Mouse (Mus musculus): ENCODE data around the gene Cela1. TPM values are rescaled to one million over a fixed set of nuclear protein-coding genes. Genes with fewer than 3 reads are reported as not detected.

Cela1 gene
- total RNA-seq, 2 experiments from 2014 or later, result not detected

GRCm38 (mm10) chr15:100720066-100720465 lies 32.3 kb upstream of the Cela1 start:
- intact Hi-C loops (cut with DNase I), result no loop called here
- no peak for TF ChIP-seq CTCF (IDR thresholded peaks at IDR 0.05)
- Histone ChIP-seq H3K27ac (no peak overlapping the region), H3K4me3 (no peak overlapping the region)
- no peak for DNase-seq

- no peak for TF ChIP-seq CTCF (IDR thresholded peaks at IDR 0.05)
- intact Hi-C loops (cut with DNase I), result no loop called here
Observed at GRCm38 (mm10) chr15:100719217-100719616, 31.5 kb upstream of the Cela1 start.

DNA sequence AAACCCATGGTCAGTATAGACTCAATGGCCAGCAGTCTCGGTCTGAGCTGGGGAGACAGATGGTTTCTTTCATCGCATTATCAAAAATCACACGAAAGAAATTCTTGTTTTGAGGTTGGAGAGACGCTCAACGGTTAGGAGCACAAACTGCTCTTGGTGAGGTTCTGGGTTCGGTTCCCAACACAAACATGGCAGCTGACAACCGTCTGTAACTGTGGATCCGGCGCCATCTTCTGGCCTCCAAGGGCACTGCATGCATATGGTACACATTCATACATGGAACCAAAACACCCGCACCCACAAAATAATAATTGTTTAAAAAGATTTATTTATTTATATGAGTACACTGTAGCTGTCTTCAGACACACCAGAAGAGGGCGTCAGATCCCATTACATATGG lies 30.9 kb upstream of the Cela1 start:
- no peak for DNase-seq
- Histone ChIP-seq H3K4me3 (no peak overlapping the region), H3K27ac (no peak overlapping the region)
- TF ChIP-seq CTCF (IDR thresholded peaks at IDR 0.05), result peak; percentile 37
- intact Hi-C loops (cut with DNase I), result no loop called here

More at GRCm38 (mm10) chr15:100719217-100719616, 31.5 kb upstream of the Cela1 start:
- no peak for DNase-seq
- Histone ChIP-seq H3K27ac (no peak overlapping the region), H3K4me3 (no peak overlapping the region)

GRCm38 (mm10) chr15:100717933-100718332 lies 30.2 kb upstream of the Cela1 start:
- intact Hi-C loops (cut with DNase I), result no loop called here
- Histone ChIP-seq H3K27ac (no peak overlapping the region), H3K4me3 (no peak overlapping the region)
- TF ChIP-seq CTCF (IDR thresholded peaks at IDR 0.05), result no peak
- no peak for DNase-seq

- Histone ChIP-seq H3K4me3 (no peak overlapping the region), H3K27ac (no peak overlapping the region)
- no peak for TF ChIP-seq CTCF (IDR thresholded peaks at IDR 0.05)
- no peak for DNase-seq
- intact Hi-C loops (cut with DNase I), result no loop called here
Observed at GRCm38 (mm10) chr15:100715399-100715993, 27.8 kb upstream of the Cela1 start.

DNA sequence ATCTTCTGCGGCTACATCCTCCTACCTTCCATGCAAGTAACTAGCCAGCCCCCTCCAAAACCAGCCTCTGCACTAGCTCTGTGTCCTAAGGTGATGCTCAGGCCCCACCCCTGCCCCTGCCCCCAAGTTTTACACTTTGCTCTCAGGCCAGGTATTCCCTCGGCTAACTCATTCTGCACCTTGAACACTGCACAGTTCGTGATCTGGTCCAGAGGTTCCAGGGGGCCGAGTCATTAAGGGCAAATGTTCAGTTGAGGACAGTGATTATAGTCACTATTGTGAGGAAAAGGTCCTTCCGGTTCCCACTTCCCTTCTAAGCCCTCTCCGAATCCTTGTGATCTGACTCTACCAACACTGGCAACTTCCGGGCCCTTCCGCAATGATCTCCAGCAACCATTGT lies 26.7 kb upstream of the Cela1 start:
- no peak overlapping the region for H3K27ac ChIP-seq
- intact Hi-C loops (cut with DNase I), result no loop called here
- no peak overlapping the region for H3K4me3 ChIP-seq
- DNase-seq, result no peak
- TF ChIP-seq CTCF (IDR thresholded peaks at IDR 0.05), result no peak

GRCm38 (mm10) chr15:100710838-100711237 lies 23.1 kb upstream of the Cela1 start:
- no peak overlapping the region for H3K4me3 ChIP-seq
- TF ChIP-seq CTCF (IDR thresholded peaks at IDR 0.05), result peak; percentile 7; the same call in 1 of the 2 replicates
- peak; percentile 26 for DNase-seq
- H3K27ac ChIP-seq, result no peak overlapping the region
- intact Hi-C loops (cut with DNase I), result no loop called here

DNA sequence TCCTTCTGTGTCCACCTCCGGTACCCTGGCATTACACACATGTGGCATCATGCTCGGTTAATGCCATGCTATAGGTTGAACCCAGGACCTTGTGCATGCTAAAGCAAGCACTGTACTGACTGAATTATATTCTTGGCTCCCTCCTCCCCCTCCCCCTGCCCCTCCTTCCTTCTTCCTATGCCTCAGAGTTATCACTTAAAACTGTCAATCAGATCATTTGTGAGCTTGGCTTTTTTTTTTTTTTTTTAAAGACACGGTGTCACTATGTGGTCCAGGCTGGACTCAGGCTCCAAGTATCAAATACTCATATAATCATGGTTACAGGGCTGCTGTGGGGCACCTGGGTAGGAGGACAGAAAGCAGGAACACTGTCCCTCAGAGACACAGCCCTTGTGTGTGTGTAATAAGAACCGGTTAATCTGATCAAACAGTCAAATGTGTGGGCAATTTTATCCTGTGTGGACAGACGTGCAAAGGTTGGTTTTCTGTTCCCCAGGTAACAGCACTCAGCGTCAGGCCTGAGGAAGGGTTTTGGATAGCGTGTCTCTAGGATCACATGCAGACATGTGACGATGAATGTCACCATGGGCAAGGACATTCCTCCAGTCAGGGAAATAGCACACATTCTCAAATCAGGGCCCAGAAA lies 20.8 kb upstream of the Cela1 start:
- no peak overlapping the region for H3K27ac ChIP-seq
- no peak for TF ChIP-seq CTCF (IDR thresholded peaks at IDR 0.05)
- DNase-seq, result no peak
- H3K4me3 ChIP-seq, result no peak overlapping the region
- intact Hi-C loops (cut with DNase I), result no loop called here

DNA sequence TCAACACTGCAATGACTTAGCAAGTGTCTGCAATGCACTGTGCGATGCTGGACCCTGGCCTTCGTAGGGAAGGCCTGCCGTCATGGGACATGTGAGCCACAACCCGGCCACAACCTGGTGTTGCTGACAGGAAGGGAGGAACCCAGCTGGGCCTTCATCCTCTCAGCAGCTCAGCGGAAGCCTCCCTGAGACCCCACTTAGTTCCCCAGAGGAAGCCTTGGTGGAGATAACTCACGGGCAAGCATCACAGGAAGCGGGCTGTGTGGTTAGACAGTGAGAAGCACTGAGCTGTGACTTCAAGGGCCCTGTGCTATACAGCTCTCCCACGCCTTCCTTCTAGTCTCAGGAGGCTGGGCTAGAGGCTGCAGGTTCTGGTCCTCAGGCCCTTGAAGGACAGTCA lies 18.5 kb upstream of the Cela1 start:
- intact Hi-C loops (cut with DNase I), result no loop called here
- Histone ChIP-seq H3K27ac (no peak overlapping the region), H3K4me3 (no peak overlapping the region)
- no peak for TF ChIP-seq CTCF (IDR thresholded peaks at IDR 0.05)
- DNase-seq, result no peak

DNA sequence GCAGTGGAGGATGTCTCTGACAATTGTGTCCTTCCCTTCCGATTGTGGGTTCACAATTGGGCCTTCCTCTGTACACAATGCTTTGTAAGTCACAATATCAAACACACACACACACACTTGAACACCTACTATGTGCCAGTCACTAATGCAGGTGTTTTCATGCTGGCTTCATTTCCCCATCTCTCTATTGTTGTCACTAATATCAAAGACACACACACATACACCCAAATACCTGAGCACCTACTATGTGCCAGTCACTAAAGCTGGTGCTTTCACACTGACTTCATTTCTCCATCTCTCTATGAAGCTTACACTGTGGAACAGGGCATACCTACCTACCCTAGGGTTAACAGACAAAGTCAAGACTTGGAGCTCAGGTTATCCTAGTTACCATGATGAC lies 17.7 kb upstream of the Cela1 start:
- Histone ChIP-seq H3K4me3 (no peak overlapping the region), H3K27ac (no peak overlapping the region)
- TF ChIP-seq CTCF (IDR thresholded peaks at IDR 0.05), result no peak
- intact Hi-C loops (cut with DNase I), result no loop called here
- DNase-seq, result no peak

GRCm38 (mm10) chr15:100703913-100704312 lies 16.2 kb upstream of the Cela1 start:
- Histone ChIP-seq H3K27ac (no peak overlapping the region), H3K4me3 (no peak overlapping the region)
- intact Hi-C loops (cut with DNase I), result no loop called here
- no peak for TF ChIP-seq CTCF (IDR thresholded peaks at IDR 0.05)
- DNase-seq, result no peak

GRCm38 (mm10) chr15:100701856-100702255 lies 14.1 kb upstream of the Cela1 start:
- intact Hi-C loops (cut with DNase I), result no loop called here

DNA sequence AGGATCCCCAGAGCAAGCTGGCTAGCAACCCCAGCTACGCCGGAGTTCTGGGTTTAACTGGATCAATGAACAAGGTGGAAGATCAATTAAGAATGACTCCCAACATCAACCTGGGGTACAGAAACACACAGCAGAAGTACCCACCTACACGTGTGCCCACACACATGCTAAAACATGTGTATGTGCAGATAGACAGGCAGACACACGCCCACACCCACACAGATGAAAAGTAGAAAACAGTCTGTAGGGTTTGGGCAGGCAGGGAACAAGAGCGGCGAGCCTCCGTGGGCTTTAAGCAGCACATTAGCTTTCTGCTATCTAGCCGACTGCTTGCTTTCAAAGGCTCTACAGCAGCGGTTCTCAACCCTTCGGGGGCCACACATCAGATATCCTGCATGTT lies 13.4 kb upstream of the Cela1 start:
- no peak for TF ChIP-seq CTCF (IDR thresholded peaks at IDR 0.05)
- intact Hi-C loops (cut with DNase I), result no loop called here
- DNase-seq, result no peak

More at GRCm38 (mm10) chr15:100701856-100702255, 14.1 kb upstream of the Cela1 start:
- TF ChIP-seq CTCF (IDR thresholded peaks at IDR 0.05), result no peak
- no peak overlapping the region for H3K27ac ChIP-seq
- no peak overlapping the region for H3K4me3 ChIP-seq
- no peak for DNase-seq

GRCm38 (mm10) chr15:100700424-100700823 lies 12.7 kb upstream of the Cela1 start:
- Histone ChIP-seq H3K4me3 (no peak overlapping the region), H3K27ac (no peak overlapping the region)
- no peak for DNase-seq
- TF ChIP-seq CTCF (IDR thresholded peaks at IDR 0.05), result no peak
- intact Hi-C loops (cut with DNase I), result no loop called here

More for the DNA sequence above, 13.4 kb upstream of the Cela1 start:
- Histone ChIP-seq H3K4me3 (no peak overlapping the region), H3K27ac (no peak overlapping the region)
